Mouse (Mus musculus) MEL (cell line): ENCODE measurements around the gene Stag1. TPM values are rescaled to one million over a fixed set of nuclear protein-coding genes. Genes with fewer than 3 reads are reported as not detected.

Experiments used
- DNase-seq: peaks from one replicate; pipeline ENCODE4 v3.0.0; 2011; ENCODE audit warnings: low read depth, low spot score
- H3K27ac ChIP-seq: 2 replicates; pipeline ENCODE4 v1.5.1; 2012; ENCODE audit warnings: low read depth, mild to moderate bottlenecking, control low read depth, low read length, moderate library complexity; ENCODE audit not compliant: control insufficient read depth
- H3K27me3 ChIP-seq, 2 experiments: fragments of 150-350 bp in 1 of 2; sonication (generic) in 1 of 2; 2 replicates each; pipeline ENCODE4 v1.6.1; 2012; ENCODE audit warnings: low read length in 2 of 2, mild to moderate bottlenecking in 2 of 2, improper control_type of control experiment in 1 of 2, moderate library complexity in 1 of 2; ENCODE audit not compliant: insufficient read depth in 2 of 2, control insufficient read depth in 1 of 2
- H3K36me3 ChIP-seq, 2 experiments: 2 replicates each; pipeline ENCODE4 v1.6.1; 2012 to 2014; ENCODE audit warnings: low read length in 2 of 2, improper control_type of control experiment in 1 of 2, inconsistent platforms in 1 of 2, mild to moderate bottlenecking in 1 of 2; ENCODE audit not compliant: insufficient read depth in 2 of 2, control insufficient read depth in 1 of 2
- H3K4me1 ChIP-seq, 2 experiments: fragments of 150-350 bp in 1 of 2; sonication (generic) in 1 of 2; 2 replicates each; pipeline ENCODE4 v1.6.1; 2012; ENCODE audit warnings: low read length in 2 of 2, improper control_type of control experiment in 1 of 2, mild to moderate bottlenecking in 1 of 2; ENCODE audit not compliant: insufficient read depth in 2 of 2, control insufficient read depth in 1 of 2
- H3K4me3 ChIP-seq, 2 experiments: fragments of 150-350 bp in 1 of 2; sonication (generic) in 1 of 2; 2 replicates each; pipeline ENCODE4 v1.5.1; 2012; ENCODE audit warnings: low read depth in 2 of 2, low read length in 2 of 2, mild to moderate bottlenecking in 2 of 2, moderate library complexity in 2 of 2, control low read depth in 1 of 2, improper control_type of control experiment in 1 of 2; ENCODE audit not compliant: control insufficient read depth in 1 of 2, insufficient read depth in 1 of 2
- H3K79me2 ChIP-seq: 2 replicates; pipeline ENCODE4 v1.6.1; 2012; ENCODE audit warnings: mild to moderate bottlenecking, low read length, moderate library complexity; ENCODE audit not compliant: control insufficient read depth, poor library complexity, insufficient read depth
- H3K9ac ChIP-seq: 2 replicates; pipeline ENCODE4 v1.6.1; 2012; ENCODE audit warnings: low read depth, mild to moderate bottlenecking, control low read depth, low read length, moderate library complexity; ENCODE audit not compliant: control insufficient read depth, poor library complexity, severe bottlenecking
- H3K9me3 ChIP-seq: fragments of 150-350 bp; sonication (generic); replicated peaks from 2 replicates; pipeline ENCODE4 v1.6.1; 2012; ENCODE audit warnings: mild to moderate bottlenecking, low read length, improper control_type of control experiment, moderate library complexity; ENCODE audit not compliant: insufficient read depth
- BHLHE40 ChIP-seq: IDR thresholded peaks from 2 replicates; pipeline ENCODE4 v1.6.1; 2012; ENCODE audit warnings: low read depth, mild to moderate bottlenecking, inconsistent platforms, low read length, improper control_type of control experiment, borderline replicate concordance
- CTCF ChIP-seq, 3 experiments: IDR thresholded peaks in 2 of 3; conservative IDR thresholded peaks in 1 of 3; 2 replicates each; pipeline ENCODE4 v1.5.1; 2011 to 2012; ENCODE audit warnings: low read length in 3 of 3, low read depth in 2 of 3, mild to moderate bottlenecking in 2 of 3, improper control_type of control experiment in 1 of 3, inconsistent platforms in 1 of 3, mixed read lengths in 1 of 3, moderate library complexity in 1 of 3; ENCODE audit not compliant: control insufficient read depth in 1 of 3, insufficient read depth in 1 of 3, poor library complexity in 1 of 3, severe bottlenecking in 1 of 3
- ELF1 ChIP-seq: IDR thresholded peaks from 2 replicates; pipeline ENCODE4 v1.6.1; 2014; ENCODE audit warnings: low read depth, mild to moderate bottlenecking, inconsistent platforms, low read length, improper control_type of control experiment, moderate library complexity
- EP300 ChIP-seq, 2 experiments: IDR thresholded peaks; 2 replicates each; pipeline ENCODE4 v1.6.1; 2011; ENCODE audit warnings: improper control_type of control experiment in 2 of 2, low read length in 2 of 2, low read depth in 1 of 2, mild to moderate bottlenecking in 1 of 2
- ETS1 ChIP-seq: IDR thresholded peaks from 2 replicates; pipeline ENCODE4 v1.6.1; 2012; ENCODE audit warnings: low read depth, mild to moderate bottlenecking, inconsistent platforms, low read length, improper control_type of control experiment, moderate library complexity
- GABPA ChIP-seq: IDR thresholded peaks from 2 replicates; pipeline ENCODE4 v1.6.1; 2012; ENCODE audit warnings: low read depth, mild to moderate bottlenecking, inconsistent platforms, low read length, improper control_type of control experiment, moderate library complexity
- GATA1 ChIP-seq: IDR thresholded peaks from 2 replicates; pipeline ENCODE4 v1.6.1; 2011; ENCODE audit warnings: low read depth, low read length, improper control_type of control experiment
- HCFC1 ChIP-seq: IDR thresholded peaks from 2 replicates; pipeline ENCODE4 v1.6.1; 2012; ENCODE audit warnings: low read depth, mild to moderate bottlenecking, inconsistent platforms, low read length, improper control_type of control experiment, moderate library complexity
- JUND ChIP-seq: IDR thresholded peaks from 2 replicates; pipeline ENCODE4 v1.6.1; 2011; ENCODE audit warnings: low read depth, mild to moderate bottlenecking, improper control_type of control experiment, low read length
- MAFK ChIP-seq: IDR thresholded peaks from 2 replicates; pipeline ENCODE4 v1.6.1; 2011; ENCODE audit warnings: low read depth, mild to moderate bottlenecking, low read length, improper control_type of control experiment, borderline replicate concordance
- MAX ChIP-seq: IDR thresholded peaks from 2 replicates; pipeline ENCODE4 v1.6.1; 2011; ENCODE audit warnings: low read length, improper control_type of control experiment
- MAZ ChIP-seq: IDR thresholded peaks from 2 replicates; pipeline ENCODE4 v1.6.1; 2012; ENCODE audit warnings: low read depth, mild to moderate bottlenecking, inconsistent platforms, low read length, improper control_type of control experiment
- MXI1 ChIP-seq: IDR thresholded peaks from 2 replicates; pipeline ENCODE4 v1.6.1; 2011; ENCODE audit warnings: mild to moderate bottlenecking, low read depth, low read length, improper control_type of control experiment
- MYB ChIP-seq: IDR thresholded peaks from 2 replicates; pipeline ENCODE4 v1.6.1; 2011; ENCODE audit warnings: mild to moderate bottlenecking, low read depth, low read length, improper control_type of control experiment
- MYC ChIP-seq: IDR thresholded peaks from 2 replicates; pipeline ENCODE4 v1.6.1; 2011; ENCODE audit warnings: low read depth, mild to moderate bottlenecking, low read length, improper control_type of control experiment, moderate library complexity
- NELFE ChIP-seq: IDR thresholded peaks from 2 replicates; pipeline ENCODE4 v1.6.1; 2011; ENCODE audit warnings: low read depth, low read length, improper control_type of control experiment
- NRF1 ChIP-seq: IDR thresholded peaks from 2 replicates; pipeline ENCODE4 v1.6.1; 2014; ENCODE audit warnings: low read depth, mild to moderate bottlenecking, inconsistent platforms, low read length, improper control_type of control experiment, moderate library complexity; ENCODE audit not compliant: poor library complexity, insufficient read depth, severe bottlenecking
- POLR2A ChIP-seq, 2 experiments: IDR thresholded peaks; 2 replicates each; pipeline ENCODE4 v1.6.1; 2011 to 2012; ENCODE audit warnings: low read length in 2 of 2, mild to moderate bottlenecking in 2 of 2, control low read depth in 1 of 2, improper control_type of control experiment in 1 of 2, low read depth in 1 of 2, moderate library complexity in 1 of 2; ENCODE audit not compliant: control insufficient read depth in 1 of 2, insufficient read depth in 1 of 2, poor library complexity in 1 of 2
- POLR2AphosphoS2 ChIP-seq: IDR thresholded peaks from 2 replicates; pipeline ENCODE4 v1.6.1; 2011; ENCODE audit warnings: low read length, improper control_type of control experiment
- POLR2AphosphoS5 ChIP-seq: IDR thresholded peaks from 2 replicates; pipeline ENCODE4 v1.6.1; 2012; ENCODE audit warnings: low read depth, borderline replicate concordance, mild to moderate bottlenecking, inconsistent platforms, low read length, moderate library complexity, mixed read lengths
- RCOR1 ChIP-seq: IDR thresholded peaks from 2 replicates; pipeline ENCODE4 v1.6.1; 2012; ENCODE audit warnings: low read depth, mild to moderate bottlenecking, inconsistent platforms, low read length, improper control_type of control experiment
- SIN3A ChIP-seq: IDR thresholded peaks from 2 replicates; pipeline ENCODE4 v1.6.1; 2012; ENCODE audit warnings: low read length, improper control_type of control experiment, inconsistent platforms
- TAL1 ChIP-seq: IDR thresholded peaks from 2 replicates; pipeline ENCODE4 v1.6.1; 2012; ENCODE audit warnings: mild to moderate bottlenecking, inconsistent platforms, low read length, moderate library complexity, mixed read lengths
- TBP ChIP-seq: IDR thresholded peaks from 2 replicates; pipeline ENCODE4 v1.8.0; 2011; ENCODE audit warnings: low read depth, low read length, improper control_type of control experiment
- TCF12 ChIP-seq: IDR thresholded peaks from 2 replicates; pipeline ENCODE4 v1.6.1; 2014; ENCODE audit warnings: low read depth, mild to moderate bottlenecking, inconsistent platforms, low read length, improper control_type of control experiment, moderate library complexity
- USF2 ChIP-seq, 2 experiments: IDR thresholded peaks; 2 replicates each; pipeline ENCODE4 v1.6.1; 2011 to 2012; ENCODE audit warnings: improper control_type of control experiment in 2 of 2, low read length in 2 of 2, borderline replicate concordance in 1 of 2, inconsistent platforms in 1 of 2, low read depth in 1 of 2, mild to moderate bottlenecking in 1 of 2; ENCODE audit not compliant: insufficient read depth in 1 of 2
- ZC3H11A ChIP-seq: IDR thresholded peaks from 2 replicates; pipeline ENCODE4 v1.6.1; 2012; ENCODE audit warnings: low read depth, mild to moderate bottlenecking, inconsistent platforms, low read length, improper control_type of control experiment
- ZKSCAN1 ChIP-seq: IDR thresholded peaks from 2 replicates; pipeline ENCODE4 v1.6.1; 2012; ENCODE audit warnings: low read depth, mild to moderate bottlenecking, inconsistent platforms, low read length, improper control_type of control experiment, moderate library complexity
- ZMIZ1 ChIP-seq: IDR thresholded peaks from 2 replicates; pipeline ENCODE4 v1.6.1; 2012; ENCODE audit warnings: low read depth, mild to moderate bottlenecking, inconsistent platforms, low read length, improper control_type of control experiment, moderate library complexity
- polyA plus RNA-seq, 2 experiments: library from polyadenylated mRNA; stranded (reverse) in 1 of 2; unstranded in 1 of 2; fragments of >175 nt in 1 of 2; fragments of >200 nt in 1 of 2; gene quantifications; 2 replicates each; pipeline versions ENCODE4 v1.2.1 to v1.2.4; 2012; ENCODE audit warnings: low replicate concordance in 2 of 2, low read depth in 1 of 2; ENCODE audit not compliant: insufficient read length in 2 of 2, insufficient read depth in 1 of 2, missing spikeins in 1 of 2
- total RNA-seq: library from RNA; depleted of rRNA; stranded (reverse); fragments of 300-350 nt; gene quantifications from 2 replicates; pipeline ENCODE4 v1.2.3, GENCODE M21; 2012

Stag1 gene
- total and polyA plus RNA-seq, 3 experiments, result 30.1 to 41.7 TPM; not detected in 1

- Histone ChIP-seq H3K9ac (no peak overlapping the region), H3K79me2 (no peaks in the 10 kb centered on the region), H3K4me1 (peaks cover 0 to 11% of the 10 kb centered on the region in 2 experiments; a peak in 3 of 4 replicates), H3K4me3 (no peak overlapping the region), H3K36me3 (peaks cover 0 to 3% of the 10 kb centered on the region in 2 experiments; a peak in 2 of 4 replicates), H3K27ac (no peak overlapping the region), H3K9me3 (no peaks in the 10 kb centered on the region), H3K27me3 (no peaks in the 10 kb centered on the region)
- DNase-seq, result no peak
- TF ChIP-seq POLR2A (IDR thresholded peaks at IDR 0.05; ENCODE audit: control insufficient read depth in 1 of 2, insufficient read depth in 1 of 2, low read depth in 1 of 2, low read length in 2 of 2, poor library complexity in 1 of 2) (no peak), USF2 (IDR thresholded peaks at IDR 0.05; ENCODE audit: borderline replicate concordance in 1 of 2, insufficient read depth in 1 of 2, low read depth in 1 of 2, low read length in 2 of 2) (no peak), JUND (no peak), RCOR1 (no peak), MAX (no peak), MAFK (no peak), BHLHE40 (no peak), MYC (no peak), POLR2AphosphoS2 (no peak), GATA1 (no peak), SIN3A (no peak), POLR2AphosphoS5 (no peak), TBP (no peak), TAL1 (no peak), MYB (no peak), ZMIZ1 (no peak), HCFC1 (no peak), CTCF (IDR thresholded peaks at IDR 0.05 in 2 of 3, conservative IDR thresholded peaks at IDR 0.05 in 1 of 3; ENCODE audit: control insufficient read depth in 1 of 3, insufficient read depth in 1 of 3, low read depth in 2 of 3, low read length in 3 of 3, poor library complexity in 1 of 3, severe bottlenecking in 1 of 3) (no peak), ZKSCAN1 (no peak)
Measured at GRCm38 (mm10) chr9:100558991-100559390, 38.6 kb upstream of the Stag1 start.

GRCm38 (mm10) chr9:100560251-100560890 is 37.2 kb upstream of the Stag1 start:
- no peak for DNase-seq
- Histone ChIP-seq H3K36me3 (peaks cover 0 to 3% of the 10 kb centered on the region in 2 experiments; a peak in 2 of 4 replicates), H3K9ac (no peak overlapping the region), H3K4me1 (peaks cover 0 to 10% of the 10 kb centered on the region in 2 experiments; a peak in 3 of 4 replicates), H3K27me3 (no peaks in the 10 kb centered on the region), H3K4me3 (no peak overlapping the region), H3K79me2 (no peaks in the 10 kb centered on the region), H3K9me3 (no peaks in the 10 kb centered on the region), H3K27ac (no peak overlapping the region)
- no peak for TF ChIP-seq EP300 (IDR thresholded peaks at IDR 0.05; ENCODE audit: low read depth in 1 of 2, low read length in 2 of 2)
- TF ChIP-seq ZC3H11A, result no peak
- no peak for TF ChIP-seq POLR2A (IDR thresholded peaks at IDR 0.05; ENCODE audit: control insufficient read depth in 1 of 2, insufficient read depth in 1 of 2, low read depth in 1 of 2, low read length in 2 of 2, poor library complexity in 1 of 2)
- no peak for TF ChIP-seq TBP
- TF ChIP-seq TCF12, result no peak
- TF ChIP-seq NELFE, result no peak
- no peak for TF ChIP-seq GATA1
- no peak for TF ChIP-seq NRF1
- TF ChIP-seq MXI1, result no peak
- TF ChIP-seq ETS1, result no peak
- no peak for TF ChIP-seq MAFK
- TF ChIP-seq TAL1, result no peak
- TF ChIP-seq USF2 (IDR thresholded peaks at IDR 0.05; ENCODE audit: borderline replicate concordance in 1 of 2, insufficient read depth in 1 of 2, low read depth in 1 of 2, low read length in 2 of 2), result no peak
- no peak for TF ChIP-seq POLR2AphosphoS2
- no peak for TF ChIP-seq POLR2AphosphoS5
- TF ChIP-seq RCOR1, result no peak
- TF ChIP-seq GABPA, result no peak
- TF ChIP-seq ELF1, result no peak
- no peak for TF ChIP-seq BHLHE40
- no peak for TF ChIP-seq MAZ
